Mouse (Mus musculus) limb, embryonic 11.5 days (tissue): ENCODE measurements around the gene P2ry4. TPM values are rescaled to one million over a fixed set of nuclear protein-coding genes. Genes with fewer than 3 reads are reported as not detected.

Experiments
- ATAC-seq: fragments of 200-750 bp; cut with Nextera tagmentation; 2 replicates; pipeline ENCODE4 v1.8.0; 2017; ENCODE audit warnings: low read depth; ENCODE audit not compliant: insufficient number of reproducible peaks, low FRiP score, low TSS enrichment
- DNase-seq: peaks from one replicate; pipeline ENCODE4 v3.0.0-alpha.2; 2015; ENCODE audit warnings: low spot score
- H3K27ac ChIP-seq: fragments of 300-500 bp; sonication (generic); replicated peaks from 2 replicates; pipeline ENCODE4 v1.5.1; 2014; ENCODE audit warnings: low read depth, mild to moderate bottlenecking, low read length
- H3K27me3 ChIP-seq: fragments of 300-500 bp; sonication (generic); 2 replicates; pipeline ENCODE4 v1.6.1; 2014; ENCODE audit warnings: mild to moderate bottlenecking, low read length, mixed read lengths; ENCODE audit not compliant: control insufficient read depth, insufficient read depth
- H3K36me3 ChIP-seq: fragments of 300-500 bp; sonication (generic); 2 replicates; pipeline ENCODE4 v1.6.1; 2014; ENCODE audit warnings: mild to moderate bottlenecking, low read length, moderate library complexity, mixed read lengths; ENCODE audit not compliant: control insufficient read depth, insufficient read depth
- H3K4me1 ChIP-seq: fragments of 300-500 bp; sonication (generic); 2 replicates; pipeline ENCODE4 v1.6.1; 2014; ENCODE audit warnings: low read length, mixed read lengths; ENCODE audit not compliant: control insufficient read depth, insufficient read depth
- H3K4me2 ChIP-seq: fragments of 300-500 bp; sonication (generic); 2 replicates; pipeline ENCODE4 v1.6.1; 2014; ENCODE audit warnings: low read depth, mild to moderate bottlenecking, moderate library complexity; ENCODE audit not compliant: severe bottlenecking
- H3K4me3 ChIP-seq: fragments of 300-500 bp; sonication (generic); 2 replicates; pipeline ENCODE4 v1.5.1; 2014; ENCODE audit warnings: low read depth, low read length
- H3K9ac ChIP-seq: fragments of 300-500 bp; sonication (generic); 2 replicates; pipeline ENCODE4 v1.6.1; 2014; ENCODE audit warnings: mild to moderate bottlenecking, low read length
- H3K9me3 ChIP-seq: fragments of 300-500 bp; sonication (generic); 2 replicates; pipeline ENCODE4 v1.6.1; 2016; ENCODE audit warnings: low read length; ENCODE audit not compliant: control insufficient read depth
- WGBS: fragments of 180-500 bp; shearing (Covaris S2); extraction: QIAGEN DNeasy Blood & Tissue Kit; methylation state at CpG from one replicate; pipeline ENCODE4 v1.1.7; 2014; 5-methylcytosine and 5-hydroxymethylcytosine counted together
- polyA plus RNA-seq: library from polyadenylated mRNA; unstranded; fragments of >200 nt; fragmentation: Nextera tagmentation; extraction: Ambion mirVana; gene quantifications from 2 replicates; pipeline ENCODE4 v1.2.1, GENCODE M21; 2014

P2ry4 gene
- polyA plus RNA-seq, 1 experiment from 2014 or later = not detected

DNA sequence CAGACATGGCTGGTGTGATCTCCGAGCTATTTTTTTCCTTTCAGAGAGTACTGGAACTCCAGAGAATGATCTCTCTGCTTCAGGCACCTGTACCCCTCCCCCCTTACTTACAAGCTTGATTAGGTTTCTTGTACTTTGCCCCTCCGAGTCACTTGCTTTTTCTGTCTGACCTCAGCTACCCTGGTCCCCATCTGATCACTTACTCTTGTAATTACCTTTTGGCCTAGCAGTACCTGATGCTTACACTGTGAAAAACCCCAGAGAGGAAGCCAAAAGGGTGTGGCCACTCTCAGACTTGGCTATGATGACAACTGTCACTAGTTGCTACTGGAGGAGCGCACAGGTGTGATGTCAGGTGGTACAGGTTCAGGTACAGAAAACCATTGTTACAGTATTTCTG, 23.8 kb upstream of the P2ry4 start:
- Histone ChIP-seq H3K9ac (no peak overlapping the region), H3K4me3 (no peak overlapping the region), H3K9me3 (no peaks in the 10 kb centered on the region), H3K27me3 (peaks cover 4% of the 10 kb centered on the region; the same call in 1 of the 2 replicates), H3K36me3 (no peaks in the 10 kb centered on the region), H3K27ac (no peak overlapping the region), H3K4me1 (no peaks in the 10 kb centered on the region), H3K4me2 (no peak overlapping the region)
- 72% methylated on average over 3 of the region's 3 CpGs for WGBS
- ATAC-seq = no peak
- no peak for DNase-seq

DNA sequence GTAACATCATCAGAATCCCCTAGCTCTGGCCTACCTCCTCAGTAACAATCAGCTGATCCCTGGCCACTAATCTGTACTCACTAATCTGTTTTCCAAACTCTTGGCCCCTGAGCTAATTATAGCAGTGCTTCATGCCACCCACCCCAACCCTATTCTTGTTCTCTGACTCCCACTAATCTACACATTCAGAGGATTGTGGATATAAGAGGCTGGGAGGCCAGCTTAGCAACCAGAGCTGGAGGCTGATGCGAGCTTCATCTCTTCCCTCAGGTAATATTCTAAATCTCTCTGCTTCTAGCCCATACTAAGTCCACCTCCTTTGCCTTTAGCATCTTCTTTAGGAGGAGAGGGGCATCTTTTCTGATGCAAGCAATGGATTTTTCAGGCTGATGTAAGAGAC, 10.6 kb upstream of the P2ry4 start, which contains the start of gene Arr3:
Gene Arr3 (plus strand): TSS at position 184 of the 400 bp plus-strand sequence.
- H3K4me3 ChIP-seq = no peak within 1 kb of the TSS
- H3K36me3 ChIP-seq = no peaks in the 10 kb centered on the region
- no peak within 1 kb of the TSS for H3K27ac ChIP-seq
- DNase-seq = no peak
- H3K9me3 ChIP-seq = no peaks in the 10 kb centered on the region
- no peaks in the 10 kb centered on the region for H3K4me1 ChIP-seq
- no peak within 1 kb of the TSS for H3K4me2 ChIP-seq
- H3K9ac ChIP-seq = no peak within 1 kb of the TSS
- WGBS = 84% methylated on average over 1 of the region's 1 CpGs
- no peaks in the 10 kb centered on the region for H3K27me3 ChIP-seq
- ATAC-seq = no peak

- H3K4me3 ChIP-seq = no peak overlapping the region
- H3K9me3 ChIP-seq = no peaks in the 10 kb centered on the region
- DNase-seq (no peak), ATAC-seq (no peak)
- H3K36me3 ChIP-seq = no peaks in the 10 kb centered on the region
- 61% methylated on average over 4 of the region's 4 CpGs for WGBS
- no peak overlapping the region for H3K27ac ChIP-seq
- 0 out of 2 replicates have a peak, but pooled peaks cover 2% of the 10 kb centered on the region for H3K27me3 ChIP-seq
- H3K4me1 ChIP-seq = no peaks in the 10 kb centered on the region
- H3K9ac ChIP-seq = no peak overlapping the region
- no peak overlapping the region for H3K4me2 ChIP-seq
Observed at GRCm38 (mm10) chrX:100599755-100600154, 5.1 kb upstream of the P2ry4 start.

DNA sequence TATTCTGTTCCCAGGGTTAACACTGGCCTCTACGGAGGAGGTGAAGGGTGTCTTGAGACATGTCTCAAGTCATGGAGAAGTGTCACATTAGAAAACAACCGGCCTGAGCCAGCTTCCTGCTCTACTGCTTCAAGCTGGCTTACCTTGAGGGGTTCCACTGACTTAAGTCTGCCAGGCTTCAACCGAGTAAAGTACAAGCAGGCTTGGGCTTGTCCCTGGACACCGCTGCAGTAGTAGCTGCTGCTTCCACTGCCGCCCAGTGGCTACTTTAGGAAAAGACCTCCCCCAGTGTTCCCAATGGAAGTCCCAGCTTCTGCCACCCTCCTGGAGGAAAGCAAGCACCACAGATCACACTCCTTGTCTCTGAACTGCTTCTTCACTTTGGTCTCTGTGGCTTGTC, 2.8 kb upstream of the P2ry4 start:
- DNase-seq = peak; percentile 49
- no peak overlapping the region for H3K9ac ChIP-seq
- no peak overlapping the region for H3K4me2 ChIP-seq
- H3K27ac ChIP-seq = no peak overlapping the region
- H3K4me3 ChIP-seq = no peak overlapping the region
- ATAC-seq = no peak
- peaks cover 6% of the 10 kb centered on the region; the same call in 1 of the 2 replicates for H3K27me3 ChIP-seq
- WGBS = 22% methylated on average over 5 of the region's 5 CpGs
- H3K4me1 ChIP-seq = no peaks in the 10 kb centered on the region
- no peaks in the 10 kb centered on the region for H3K36me3 ChIP-seq
- H3K9me3 ChIP-seq = no peaks in the 10 kb centered on the region

DNA sequence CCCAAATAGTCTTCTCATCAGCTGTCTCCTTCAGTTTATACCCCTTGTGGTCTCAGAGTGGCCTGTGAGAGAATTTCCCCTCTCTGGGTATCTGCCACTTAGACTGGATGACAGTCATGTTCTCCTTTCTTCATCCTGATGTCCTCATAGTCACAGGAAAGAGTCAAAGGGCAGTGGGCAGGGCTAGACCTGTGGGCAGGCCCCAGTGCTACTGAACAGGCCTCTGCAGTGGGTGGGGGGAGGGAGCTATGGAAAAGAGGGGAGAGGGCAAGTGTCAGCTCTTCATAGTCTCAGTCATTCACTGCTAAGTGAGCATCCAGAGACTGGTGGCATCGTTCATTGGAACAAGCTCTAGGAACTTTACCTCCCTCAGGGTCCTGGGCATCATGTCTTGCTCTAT, 22.7 kb downstream of the P2ry4 start, which contains the start of gene Awat1:
Gene Awat1 (plus strand): TSS at position 301 of the 400 bp plus-strand sequence.
- DNase-seq (no peak), ATAC-seq (no peak)
- Histone ChIP-seq H3K4me3 (no peak within 1 kb of the TSS), H3K27me3 (no peaks in the 10 kb centered on the region), H3K27ac (no peak within 1 kb of the TSS), H3K36me3 (no peaks in the 10 kb centered on the region), H3K4me1 (no peaks in the 10 kb centered on the region), H3K9me3 (no peaks in the 10 kb centered on the region), H3K9ac (no peak within 1 kb of the TSS), H3K4me2 (no peak within 1 kb of the TSS)
- 83% methylated on average over 1 of the region's 1 CpGs for WGBS

DNA sequence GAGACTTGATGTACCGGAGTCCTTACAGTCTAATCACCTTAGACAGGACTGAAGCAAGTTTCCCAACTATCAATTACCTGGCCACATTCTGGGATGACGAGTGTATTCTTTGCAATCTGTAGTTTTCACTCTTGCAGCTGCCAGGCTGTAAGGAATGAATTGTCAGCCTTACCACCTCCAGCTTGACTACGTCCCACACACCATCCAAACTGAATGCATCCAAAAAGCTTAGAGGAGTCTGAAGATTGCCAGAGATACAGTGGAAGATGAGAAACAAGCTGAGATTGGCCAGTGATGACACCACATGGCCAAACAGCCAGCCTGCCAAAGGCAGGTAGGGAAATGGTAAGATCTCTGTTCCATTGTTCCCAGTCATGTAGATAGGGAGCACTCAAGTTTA, 29.0 kb downstream of the P2ry4 start:
- H3K36me3 ChIP-seq = no peaks in the 10 kb centered on the region
- DNase-seq = no peak
- 87% methylated on average over 3 of the region's 3 CpGs for WGBS
- H3K9me3 ChIP-seq = no peaks in the 10 kb centered on the region
- no peaks in the 10 kb centered on the region for H3K4me1 ChIP-seq
- H3K9ac ChIP-seq = no peak overlapping the region
- H3K4me2 ChIP-seq = no peak overlapping the region
- no peaks in the 10 kb centered on the region for H3K27me3 ChIP-seq
- ATAC-seq = no peak
- no peak overlapping the region for H3K27ac ChIP-seq
- no peak overlapping the region for H3K4me3 ChIP-seq

DNA sequence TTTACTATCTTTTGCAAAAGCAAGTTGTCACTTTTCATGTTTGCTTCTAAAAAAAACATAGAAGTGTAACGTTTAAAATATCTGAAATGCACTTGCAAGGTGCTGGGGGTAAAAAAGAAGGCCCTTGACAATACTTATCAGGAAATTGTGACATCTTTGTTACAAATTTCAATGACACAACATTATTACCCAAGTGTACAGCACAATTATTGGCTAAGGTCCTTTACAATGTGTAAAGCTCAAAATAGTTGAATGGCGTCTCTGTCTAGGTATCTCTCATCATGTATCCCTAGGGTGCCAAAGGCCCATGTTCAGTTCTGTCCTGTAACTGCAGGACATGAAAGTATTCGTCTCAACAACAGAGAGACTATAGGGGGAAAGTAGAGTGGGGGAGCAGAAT, 38.6 kb downstream of the P2ry4 start:
- no peaks in the 10 kb centered on the region for H3K27me3 ChIP-seq

More for the DNA sequence above, 38.6 kb downstream of the P2ry4 start:
- 89% methylated on average over 3 of the region's 3 CpGs for WGBS
- no peaks in the 10 kb centered on the region for H3K9me3 ChIP-seq
- no peak for ATAC-seq
- no peak overlapping the region for H3K9ac ChIP-seq
- no peak overlapping the region for H3K4me2 ChIP-seq
- no peak for DNase-seq
- H3K36me3 ChIP-seq = no peaks in the 10 kb centered on the region
- H3K4me3 ChIP-seq = no peak overlapping the region
- no peak overlapping the region for H3K27ac ChIP-seq
- no peaks in the 10 kb centered on the region for H3K4me1 ChIP-seq

Other genes with a start within 250 kb of the P2ry4 start
- not detected in 2 replicates for gene Otud6a, start 165.9 kb downstream of the P2ry4 start, polyA plus RNA-seq
- 0.41 and 1.0 TPM in 2 replicates for gene Awat2, start 152.2 kb downstream of the P2ry4 start, polyA plus RNA-seq
- 44.2 and 47.3 TPM in 2 replicates for gene Igbp1, start 100.6 kb downstream of the P2ry4 start, polyA plus RNA-seq
- gene Dgat2l6, start 70.0 kb downstream of the P2ry4 start, polyA plus RNA-seq = not detected in 2 replicates
- gene Awat1, start 22.6 kb downstream of the P2ry4 start, polyA plus RNA-seq = not detected in 2 replicates
- gene Arr3, start 10.6 kb upstream of the P2ry4 start, polyA plus RNA-seq = not detected in 2 replicates
- gene Kif4, start 30.9 kb upstream of the P2ry4 start, polyA plus RNA-seq = 47.9 and 48.2 TPM in 2 replicates
- 116 and 118 TPM in 2 replicates for gene Pdzd11, start 31.7 kb upstream of the P2ry4 start, polyA plus RNA-seq
- gene Gdpd2, start 135.0 kb upstream of the P2ry4 start, polyA plus RNA-seq = 1.3 and 1.6 TPM in 2 replicates
- 6.0 and 11.4 TPM in 2 replicates for gene Dlg3, start 172.9 kb upstream of the P2ry4 start, polyA plus RNA-seq